Mouse (Mus musculus) midbrain, embryonic 11.5 days (tissue): ENCODE data around the gene Cbx4. TPM values are rescaled to one million over a fixed set of nuclear protein-coding genes. Genes with fewer than 3 reads are reported as not detected.
A peak's percentile ranks its signal among the peaks of the same experiment; 100 is the strongest.

ENCODE experiments used
- ATAC-seq: fragments of 200-750 bp; cut with Nextera tagmentation; 2 replicates; pipeline ENCODE4 v1.8.0; 2017; ENCODE audit warnings: moderate TSS enrichment, moderate library complexity; ENCODE audit not compliant: low FRiP score
- DNase-seq: peaks from one replicate; pipeline ENCODE4 v3.0.0; 2015; ENCODE audit warnings: low spot score; ENCODE audit errors: missing footprints
- H3K27ac ChIP-seq: fragments of 300-500 bp; sonication (generic); 2 replicates; pipeline ENCODE4 v1.5.1; 2014; ENCODE audit warnings: low read depth, low read length
- H3K27me3 ChIP-seq: fragments of 300-500 bp; sonication (generic); 2 replicates; pipeline ENCODE4 v1.6.1; 2014; ENCODE audit warnings: mild to moderate bottlenecking, low read length, moderate library complexity, mixed read lengths; ENCODE audit not compliant: control insufficient read depth, insufficient read depth
- H3K36me3 ChIP-seq: fragments of 300-500 bp; sonication (generic); 2 replicates; pipeline ENCODE4 v1.6.1; 2014; ENCODE audit warnings: mild to moderate bottlenecking, low read length, moderate library complexity, mixed read lengths; ENCODE audit not compliant: control insufficient read depth, insufficient read depth
- H3K4me1 ChIP-seq: fragments of 300-500 bp; sonication (generic); 2 replicates; pipeline ENCODE4 v1.6.1; 2014; ENCODE audit warnings: low read length; ENCODE audit not compliant: control insufficient read depth, insufficient read depth
- H3K4me2 ChIP-seq: fragments of 300-500 bp; sonication (generic); 2 replicates; pipeline ENCODE4 v1.6.1; 2014; ENCODE audit warnings: mild to moderate bottlenecking, moderate library complexity
- H3K4me3 ChIP-seq: fragments of 300-500 bp; sonication (generic); 2 replicates; pipeline ENCODE4 v1.5.1; 2014; ENCODE audit warnings: low read depth, low read length
- H3K9ac ChIP-seq: fragments of 300-500 bp; sonication (generic); 2 replicates; pipeline ENCODE4 v1.6.1; 2014; ENCODE audit warnings: low read length
- H3K9me3 ChIP-seq: fragments of 300-500 bp; sonication (generic); 2 replicates; pipeline ENCODE4 v1.6.1; 2016; ENCODE audit warnings: low read length; ENCODE audit not compliant: control insufficient read depth
- WGBS: fragments of 180-500 bp; shearing (Covaris S2); extraction: QIAGEN DNeasy Blood & Tissue Kit; methylation state at CpG from one replicate; pipeline ENCODE4 v1.1.7; 2014; 5-methylcytosine and 5-hydroxymethylcytosine counted together
- polyA plus RNA-seq: library from polyadenylated mRNA; unstranded; fragments of >200 nt; fragmentation: Nextera tagmentation; extraction: Ambion mirVana; gene quantifications from 2 replicates; pipeline ENCODE4 v1.2.1, GENCODE M21; 2014

Cbx4 gene
- polyA plus RNA-seq, 1 experiment from 2014 or later, result 6.3 TPM

- Histone ChIP-seq H3K4me2 (peak overlapping the region; percentile 97), H3K36me3 (no peaks in the 10 kb centered on the region), H3K27ac (no peak overlapping the region), H3K4me1 (peaks cover 35% of the 10 kb centered on the region), H3K9me3 (no peaks in the 10 kb centered on the region), H3K27me3 (peaks cover 58% of the 10 kb centered on the region), H3K4me3 (peak overlapping the region; percentile 50), H3K9ac (peak overlapping the region; percentile 70)
- ATAC-seq (no peak), DNase-seq (peak; percentile 95)
- WGBS, result under 1% methylated on average over 41 of the region's 41 CpGs
Measured at GRCm38 (mm10) chr11:119089235-119090075, 3.4 kb upstream of the Cbx4 start.

GRCm38 (mm10) chr11:119088391-119089234, 2.6 kb upstream of the Cbx4 start:
- H3K9ac ChIP-seq, result no peak overlapping the region
- no peak for ATAC-seq
- no peaks in the 10 kb centered on the region for H3K36me3 ChIP-seq
- no peak overlapping the region for H3K4me3 ChIP-seq
- H3K4me2 ChIP-seq, result no peak overlapping the region
- H3K27ac ChIP-seq, result no peak overlapping the region
- H3K4me1 ChIP-seq, result peaks cover 44% of the 10 kb centered on the region
- no peaks in the 10 kb centered on the region for H3K9me3 ChIP-seq
- under 1% methylated on average over 28 of the region's 28 CpGs for WGBS
- peak; percentile 95 for DNase-seq
- H3K27me3 ChIP-seq, result peaks cover 65% of the 10 kb centered on the region

GRCm38 (mm10) chr11:119087301-119088082, 1.5 kb upstream of the Cbx4 start:
- peaks cover 77% of the 10 kb centered on the region for H3K27me3 ChIP-seq
- no peak overlapping the region for H3K9ac ChIP-seq
- no peak overlapping the region for H3K4me2 ChIP-seq
- no peaks in the 10 kb centered on the region for H3K36me3 ChIP-seq
- WGBS, result 2% methylated on average over 35 of the region's 35 CpGs
- ATAC-seq (no peak), DNase-seq (peak; percentile 92)
- H3K4me3 ChIP-seq, result no peak overlapping the region
- no peak overlapping the region for H3K27ac ChIP-seq
- H3K9me3 ChIP-seq, result no peaks in the 10 kb centered on the region
- peaks cover 54% of the 10 kb centered on the region for H3K4me1 ChIP-seq

GRCm38 (mm10) chr11:119085279-119086062, 550 bp downstream of the Cbx4 start:
- WGBS, result under 1% methylated on average over 55 of the region's 66 CpGs
- H3K36me3 ChIP-seq, result 0 out of 2 replicates have a peak, but pooled peaks cover 2% of the 10 kb centered on the region
- ATAC-seq (peak; percentile 67), DNase-seq (peak; percentile 97)
- peaks cover 81% of the 10 kb centered on the region for H3K27me3 ChIP-seq
- H3K4me2 ChIP-seq, result peak overlapping the region; percentile 71
- peak overlapping the region; percentile 83 for H3K4me3 ChIP-seq
- H3K9me3 ChIP-seq, result no peaks in the 10 kb centered on the region
- H3K9ac ChIP-seq, result peak overlapping the region; percentile 92
- H3K4me1 ChIP-seq, result peaks cover 59% of the 10 kb centered on the region
- peak overlapping the region; percentile 99 for H3K27ac ChIP-seq

- peaks cover 54% of the 10 kb centered on the region for H3K4me1 ChIP-seq
- H3K36me3 ChIP-seq, result 0 out of 2 replicates have a peak, but pooled peaks cover 2% of the 10 kb centered on the region
- peak overlapping the region; percentile 71 for H3K4me2 ChIP-seq
- H3K4me3 ChIP-seq, result peak overlapping the region; percentile 83
- H3K27me3 ChIP-seq, result peaks cover 79% of the 10 kb centered on the region
- whole genome bisulfite sequencing, result under 1% methylated on average over 18 of the region's 18 CpGs
- peak overlapping the region; percentile 99; the same call in 1 of the 2 replicates for H3K27ac ChIP-seq
- H3K9me3 ChIP-seq, result no peaks in the 10 kb centered on the region
- peak; percentile 95 for DNase-seq
- peak overlapping the region; percentile 92 for H3K9ac ChIP-seq
- ATAC-seq, result no peak
Measured at GRCm38 (mm10) chr11:119084446-119085278, 1.4 kb downstream of the Cbx4 start.

- no peak for ATAC-seq
- Histone ChIP-seq H3K27ac (no peak overlapping the region), H3K9me3 (no peaks in the 10 kb centered on the region), H3K9ac (peak overlapping the region; percentile 92), H3K4me3 (peak overlapping the region; percentile 83), H3K4me2 (peak overlapping the region; percentile 71), H3K36me3 (0 out of 2 replicates have a peak, but pooled peaks cover 2% of the 10 kb centered on the region), H3K4me1 (peaks cover 54% of the 10 kb centered on the region), H3K27me3 (peaks cover 78% of the 10 kb centered on the region)
- DNase-seq, result peak; percentile 89
- WGBS, result 1% methylated on average over 28 of the region's 28 CpGs
Measured at GRCm38 (mm10) chr11:119083724-119084445, 2.1 kb downstream of the Cbx4 start.
